Mouse (Mus musculus) CH12.LX (cell line): ENCODE results near the gene Emc1.

ENCODE experiments used
- CTCF ChIP-seq, 2 experiments: IDR thresholded peaks in 1 of 2; conservative IDR thresholded peaks in 1 of 2; 2 replicates each; pipeline ENCODE4 v1.5.1; 2011 to 2012; ENCODE audit warnings: low read depth in 2 of 2, low read length in 2 of 2, improper control_type of control experiment in 1 of 2, inconsistent platforms in 1 of 2, mild to moderate bottlenecking in 1 of 2, moderate library complexity in 1 of 2
- ETS1 ChIP-seq: conservative IDR thresholded peaks from 2 replicates; pipeline ENCODE4 v1.6.1; 2012; ENCODE audit warnings: low read depth, mild to moderate bottlenecking, inconsistent platforms, low read length, improper control_type of control experiment, moderate library complexity
- HCFC1 ChIP-seq: IDR thresholded peaks from 2 replicates; pipeline ENCODE4 v1.6.1; 2012; ENCODE audit warnings: low read depth, mild to moderate bottlenecking, inconsistent platforms, low read length, improper control_type of control experiment
- IRF4 ChIP-seq: IDR thresholded peaks from 2 replicates; pipeline ENCODE4 v1.6.1; 2014; ENCODE audit warnings: low read depth, mild to moderate bottlenecking, inconsistent platforms, low read length, improper control_type of control experiment
- JUND ChIP-seq: conservative IDR thresholded peaks from 2 replicates; pipeline ENCODE4 v1.6.1; 2011; ENCODE audit warnings: low read depth, low read length, improper control_type of control experiment
- PAX5 ChIP-seq: IDR thresholded peaks from 2 replicates; pipeline ENCODE4 v1.6.1; 2012; ENCODE audit warnings: low read length, inconsistent platforms, mixed read lengths
- POLR2A ChIP-seq: IDR thresholded peaks from 2 replicates; pipeline ENCODE4 v1.6.1; 2011; ENCODE audit warnings: low read depth, mild to moderate bottlenecking, improper control_type of control experiment, low read length
- SIN3A ChIP-seq: IDR thresholded peaks from 2 replicates; pipeline ENCODE4 v1.6.1; 2012; ENCODE audit warnings: low read length, improper control_type of control experiment, inconsistent platforms

- TF ChIP-seq POLR2A (no peak), JUND (no peak), SIN3A (no peak), CTCF (conservative IDR thresholded peaks at IDR 0.05 in 1 of 2, IDR thresholded peaks at IDR 0.05 in 1 of 2; ENCODE audit: low read depth in 2 of 2, low read length in 2 of 2) (no peak), HCFC1 (no peak), ETS1 (no peak), IRF4 (no peak), PAX5 (no peak)
These were observed 29.8 kb downstream of the Emc1 start for GRCm38 (mm10) chr4:139382231-139382630.
